Mouse (Mus musculus) myocyte (in vitro differentiated cells): ENCODE results near the gene Mycbp.

Experiments used
- MAX ChIP-seq: IDR thresholded peaks from one replicate; pipeline ENCODE4 v1.6.1; 2011; ENCODE audit warnings: low read depth, mild to moderate bottlenecking, control low read depth
- MYOG ChIP-seq, 3 experiments: IDR thresholded peaks; one replicate each; pipeline ENCODE4 v1.6.1; 2011; ENCODE audit warnings: control low read depth in 2 of 3, low read depth in 2 of 3, mild to moderate bottlenecking in 2 of 3; ENCODE audit not compliant: insufficient read length in 2 of 3, control insufficient read depth in 1 of 3, insufficient read depth in 1 of 3
- POLR2A ChIP-seq: IDR thresholded peaks from one replicate; pipeline ENCODE4 v1.6.1; 2011; ENCODE audit warnings: low read depth, mild to moderate bottlenecking, control low read depth, moderate library complexity; ENCODE audit not compliant: insufficient read length
- REST ChIP-seq: IDR thresholded peaks from one replicate; pipeline ENCODE4 v1.6.1; 2011; ENCODE audit warnings: mild to moderate bottlenecking, control low read depth, moderate library complexity; ENCODE audit not compliant: insufficient read depth, insufficient read length
- TCF12 ChIP-seq: IDR thresholded peaks from one replicate; pipeline ENCODE4 v1.6.1; 2011; ENCODE audit warnings: mild to moderate bottlenecking, control low read depth; ENCODE audit not compliant: poor library complexity, insufficient read depth, severe bottlenecking
- TCF3 ChIP-seq: IDR thresholded peaks from one replicate; pipeline ENCODE4 v1.6.1; 2011; ENCODE audit warnings: low read depth, control low read depth; ENCODE audit not compliant: insufficient read length
- USF1 ChIP-seq: IDR thresholded peaks from one replicate; pipeline ENCODE4 v1.6.1; 2011; ENCODE audit warnings: low read depth, mild to moderate bottlenecking, control low read depth, moderate library complexity

DNA sequence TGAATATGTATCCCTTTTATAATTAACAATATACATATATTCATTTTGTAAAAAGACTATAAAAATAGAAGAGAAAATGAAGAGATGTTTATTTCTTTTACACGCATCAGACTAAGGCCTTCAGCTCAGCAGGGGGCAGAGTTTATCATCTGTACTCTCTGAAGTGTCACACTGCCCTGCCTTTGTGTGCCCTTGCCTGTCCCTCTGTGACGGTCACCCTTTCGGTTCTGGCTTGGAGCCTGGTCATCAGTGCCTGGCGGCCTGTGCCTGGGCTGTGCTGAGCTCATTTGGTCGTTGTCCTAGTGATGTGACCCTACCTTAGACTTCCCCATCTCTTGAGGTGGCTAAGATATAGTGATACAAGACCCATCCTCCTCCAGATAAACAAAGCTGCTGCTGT is 42.5 kb downstream of the Mycbp start:
- no peak for TF ChIP-seq USF1
- TF ChIP-seq POLR2A: no peak
- TF ChIP-seq MYOG (IDR thresholded peaks at IDR 0.05; ENCODE audit: control insufficient read depth in 1 of 3, insufficient read depth in 1 of 3, insufficient read length in 2 of 3, low read depth in 2 of 3): no peak
- no peak for TF ChIP-seq MAX
- TF ChIP-seq REST: no peak
- TF ChIP-seq TCF3: no peak
- TF ChIP-seq TCF12: no peak
